Mouse (Mus musculus): ENCODE results near the gene Mrrf.

Mrrf gene

DNA sequence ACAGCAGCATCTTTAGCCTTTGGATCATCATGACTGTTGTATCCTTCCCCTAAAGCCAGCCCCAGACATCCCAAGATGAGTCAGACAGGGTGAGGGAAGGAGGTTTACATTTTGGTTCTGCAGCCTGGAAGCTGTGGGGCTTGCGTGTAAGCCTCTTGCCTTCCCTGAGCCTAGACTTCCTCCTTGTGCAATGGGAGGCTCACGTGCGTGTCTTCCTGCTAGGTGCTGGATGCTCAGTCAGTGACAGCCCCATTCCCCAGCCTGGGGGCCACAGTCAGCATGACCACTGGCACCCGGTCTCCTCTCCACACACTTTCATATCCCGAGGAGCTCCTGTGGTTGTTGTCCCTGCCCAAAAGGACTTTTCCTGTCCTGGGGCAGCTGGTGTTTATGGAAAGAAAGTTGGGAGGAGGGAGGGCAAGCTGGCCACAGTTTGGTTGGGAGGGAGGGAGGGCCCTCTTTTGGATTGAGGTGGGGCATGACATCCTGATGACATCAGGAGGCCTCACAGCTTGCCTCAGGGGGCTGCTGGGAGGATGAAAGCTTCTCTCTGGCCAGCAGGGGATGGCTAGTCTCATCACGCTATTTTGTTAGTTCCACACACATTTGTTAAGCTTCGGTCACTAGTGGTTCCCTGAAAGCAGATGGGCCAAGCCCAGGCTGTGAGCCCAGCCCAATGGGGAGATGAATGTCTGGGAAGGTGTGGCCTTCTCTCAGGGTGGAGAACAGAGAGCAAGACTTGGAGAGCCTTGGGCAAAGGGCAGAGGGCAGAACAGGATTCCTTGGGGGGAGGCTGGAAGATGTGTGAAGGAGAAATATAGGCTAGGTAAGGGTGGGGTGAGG lies 98.6 kb downstream of the Mrrf start:
- no peak for DNase-seq

DNA sequence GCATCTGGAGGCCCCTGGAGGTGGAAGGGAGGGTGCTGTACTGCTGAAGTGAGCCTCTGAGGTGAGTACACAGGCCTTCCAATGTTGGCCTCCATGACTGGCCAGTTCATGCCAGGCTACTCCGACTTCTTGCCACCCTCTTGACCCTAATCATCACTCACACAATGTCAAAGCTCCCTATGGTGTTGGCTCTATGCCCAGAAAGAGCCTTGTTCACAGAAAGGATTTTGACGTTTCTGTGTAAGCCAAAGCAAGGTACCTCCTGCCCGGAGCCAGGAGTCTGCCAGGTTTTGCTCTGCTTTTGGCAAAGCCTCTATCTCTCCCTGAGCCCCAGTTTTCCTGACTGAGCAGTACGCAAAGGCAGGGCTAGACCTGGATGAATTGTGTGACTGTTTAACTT lies 99.7 kb downstream of the Mrrf start:
- no peak for DNase-seq

DNA sequence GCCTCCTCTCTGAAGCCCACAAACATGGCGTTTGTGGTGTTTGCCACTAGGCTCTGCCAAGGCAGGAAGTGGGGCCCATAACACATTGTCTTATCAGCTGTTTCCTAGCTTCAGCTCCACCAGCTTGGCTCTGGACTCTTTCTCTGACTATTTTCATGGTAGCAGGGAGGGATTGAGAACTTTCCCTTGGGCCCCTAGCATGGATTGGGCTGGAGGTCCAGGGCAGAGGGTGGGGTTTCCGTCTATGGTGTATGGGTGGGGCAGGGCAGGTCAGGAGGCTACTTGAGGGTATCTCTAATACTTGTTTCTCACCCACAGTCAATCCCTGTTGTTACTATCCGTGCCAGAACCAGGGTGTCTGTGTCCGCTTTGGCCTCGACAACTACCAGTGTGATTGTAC lies 100.7 kb downstream of the Mrrf start:
- no peak for DNase-seq

DNA sequence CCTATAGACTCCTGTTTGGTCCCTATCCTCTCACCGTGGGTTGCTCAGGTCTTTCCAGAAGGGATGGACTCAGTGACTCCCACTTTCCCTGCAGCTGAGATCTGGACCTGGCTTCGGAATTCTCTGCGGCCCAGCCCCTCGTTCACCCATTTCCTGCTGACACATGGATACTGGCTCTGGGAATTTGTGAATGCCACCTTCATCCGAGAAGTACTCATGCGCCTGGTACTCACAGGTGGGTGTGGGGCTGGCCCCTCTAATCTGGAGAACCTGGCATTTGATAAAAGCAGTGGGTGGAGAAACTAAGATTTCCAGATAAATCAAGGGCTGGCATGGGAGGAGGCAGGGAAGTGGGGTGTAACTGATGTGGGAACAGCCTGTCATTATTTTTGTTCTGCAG lies 101.4 kb downstream of the Mrrf start:
- DNase-seq = no peak

DNA sequence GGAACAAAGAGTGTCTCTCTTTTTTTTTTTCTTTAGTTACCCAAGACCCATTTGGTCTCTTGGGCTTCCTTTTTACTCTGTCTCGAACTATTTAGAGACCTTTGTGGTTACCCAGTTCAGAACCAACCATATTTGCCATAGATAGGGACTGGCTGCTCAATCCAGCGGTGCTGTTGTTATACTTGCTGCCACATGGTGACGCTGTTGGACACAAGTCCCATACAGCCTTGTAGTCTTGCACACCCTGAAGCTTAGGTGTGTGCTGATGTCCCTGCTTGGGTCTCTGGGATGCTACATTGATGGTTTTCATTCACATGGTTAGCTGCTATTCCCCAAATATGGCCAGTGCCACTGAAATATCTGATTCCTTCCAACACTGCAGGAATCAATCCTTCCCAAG lies 102.3 kb downstream of the Mrrf start:
- no peak for DNase-seq

DNA sequence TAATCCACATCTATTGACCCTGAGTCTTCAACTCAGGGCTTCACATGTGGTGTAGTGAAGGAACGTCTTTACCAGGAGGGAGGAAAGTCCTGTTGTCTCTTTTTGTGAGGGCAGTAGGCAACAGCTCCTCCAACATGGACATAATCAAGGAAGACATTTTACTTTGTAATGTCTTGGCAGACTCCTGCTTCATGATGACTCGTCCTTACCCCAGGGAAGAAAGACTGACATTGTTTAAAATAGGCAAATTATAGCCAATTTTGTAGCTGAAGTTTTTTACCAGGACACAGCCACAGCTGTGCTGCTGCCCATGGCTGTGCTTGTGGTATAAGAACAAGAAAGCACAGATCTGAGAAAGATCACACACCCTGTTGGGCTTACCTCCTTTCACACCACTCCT lies 102.8 kb downstream of the Mrrf start:
- DNase-seq = no peak

All from right cerebral cortex, postnatal 4 days (tissue).